Mouse (Mus musculus) spleen, adult 2 months (tissue): ENCODE data around the gene Tescl.

Experiments used
- CTCF ChIP-seq: fragments of 200-500 bp; IDR thresholded peaks from 2 replicates; pipeline ENCODE4 v1.5.1; 2011; ENCODE audit warnings: mild to moderate bottlenecking, inconsistent platforms; ENCODE audit not compliant: insufficient read depth, insufficient read length, insufficient replicate concordance; ENCODE audit errors: extremely low read depth
- POLR2A ChIP-seq: fragments of 200-500 bp; IDR thresholded peaks from 2 replicates; pipeline ENCODE4 v1.6.1; 2011; ENCODE audit warnings: low read depth, low read length, inconsistent platforms

GRCm38 (mm10) chr7:24361001-24361400, 27.3 kb upstream of the Tescl start:
- TF ChIP-seq CTCF: no peak
- no peak for TF ChIP-seq POLR2A
